Mouse (Mus musculus) 416B (cell line): ENCODE measurements around the gene Nr6a1.

Source experiments
- DNase-seq: peaks from one replicate; pipeline ENCODE4 v3.0.0; 2011; ENCODE audit warnings: low read depth

The Nr6a1 gene

DNA sequence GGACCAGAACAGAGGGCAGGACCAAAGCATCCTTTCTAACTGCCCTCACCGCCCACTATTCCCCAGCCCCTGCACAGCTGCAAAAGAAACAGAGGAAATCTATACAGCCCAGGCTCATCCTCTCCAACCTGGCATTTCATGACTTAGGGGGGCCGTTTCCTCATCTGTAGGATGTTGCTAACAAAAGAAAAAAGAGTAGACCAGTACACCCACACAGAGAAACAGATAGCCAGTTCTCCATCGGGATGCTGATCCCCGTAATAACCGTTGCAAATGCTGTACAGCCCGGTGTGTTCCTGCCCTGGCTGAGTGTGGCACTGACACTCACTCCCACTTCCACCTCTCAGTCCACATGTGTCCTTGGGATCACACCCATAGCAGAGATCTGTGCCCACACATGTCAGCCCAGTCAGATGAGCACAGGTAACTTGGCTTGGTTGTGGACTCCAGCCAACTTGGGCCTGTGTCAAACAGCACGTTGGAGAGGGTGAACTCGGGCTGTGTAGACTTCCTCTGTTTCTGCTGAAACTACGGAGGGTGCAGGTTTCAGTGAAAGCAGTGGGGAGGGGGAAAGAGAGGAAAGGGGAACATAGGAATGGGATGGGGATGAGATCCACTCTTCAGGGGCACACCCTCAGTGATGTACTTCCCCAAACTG, 9.4 kb upstream of the Nr6a1 start:
- no peak for DNase-seq

DNA sequence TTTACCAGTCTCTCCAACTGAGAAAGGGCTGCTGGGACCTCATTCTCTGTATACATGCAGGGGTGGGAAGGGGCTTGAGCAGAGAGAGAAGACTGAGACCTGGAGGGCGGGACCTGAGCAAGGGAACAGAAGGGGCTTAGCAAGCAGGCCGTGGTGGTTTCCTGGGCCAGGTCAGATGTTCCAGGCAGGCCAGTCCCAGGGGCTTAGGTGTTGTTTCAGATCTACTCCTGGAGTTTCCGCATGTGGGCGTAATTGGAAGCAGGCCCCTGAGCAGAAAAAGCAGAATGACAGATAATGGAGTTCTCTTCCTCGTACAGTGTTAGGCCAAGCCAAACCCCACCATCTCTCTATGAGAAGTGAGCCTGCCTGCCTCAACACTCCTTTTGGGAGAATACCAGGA, 7.4 kb upstream of the Nr6a1 start:
- DNase-seq, result no peak

DNA sequence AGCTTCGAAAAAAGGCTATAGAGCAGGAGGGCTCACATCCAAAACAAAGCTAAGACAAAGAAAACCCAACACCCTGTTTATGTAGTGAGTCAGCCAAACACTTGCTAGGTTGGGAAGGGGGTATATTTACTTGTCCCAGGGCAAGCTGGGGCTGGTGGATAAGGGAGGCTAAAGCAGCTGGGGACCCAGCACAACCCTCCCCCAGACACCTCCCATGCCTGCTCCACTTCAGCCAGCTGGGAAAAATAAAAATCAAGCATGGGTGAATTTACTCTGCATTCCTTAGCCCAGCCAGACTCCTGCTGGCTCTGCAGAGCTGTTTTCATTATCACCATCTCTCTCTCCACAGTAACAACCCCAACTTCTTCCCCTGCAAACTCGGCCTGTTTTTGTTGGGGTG, 6.4 kb upstream of the Nr6a1 start:
- DNase-seq, result no peak

DNA sequence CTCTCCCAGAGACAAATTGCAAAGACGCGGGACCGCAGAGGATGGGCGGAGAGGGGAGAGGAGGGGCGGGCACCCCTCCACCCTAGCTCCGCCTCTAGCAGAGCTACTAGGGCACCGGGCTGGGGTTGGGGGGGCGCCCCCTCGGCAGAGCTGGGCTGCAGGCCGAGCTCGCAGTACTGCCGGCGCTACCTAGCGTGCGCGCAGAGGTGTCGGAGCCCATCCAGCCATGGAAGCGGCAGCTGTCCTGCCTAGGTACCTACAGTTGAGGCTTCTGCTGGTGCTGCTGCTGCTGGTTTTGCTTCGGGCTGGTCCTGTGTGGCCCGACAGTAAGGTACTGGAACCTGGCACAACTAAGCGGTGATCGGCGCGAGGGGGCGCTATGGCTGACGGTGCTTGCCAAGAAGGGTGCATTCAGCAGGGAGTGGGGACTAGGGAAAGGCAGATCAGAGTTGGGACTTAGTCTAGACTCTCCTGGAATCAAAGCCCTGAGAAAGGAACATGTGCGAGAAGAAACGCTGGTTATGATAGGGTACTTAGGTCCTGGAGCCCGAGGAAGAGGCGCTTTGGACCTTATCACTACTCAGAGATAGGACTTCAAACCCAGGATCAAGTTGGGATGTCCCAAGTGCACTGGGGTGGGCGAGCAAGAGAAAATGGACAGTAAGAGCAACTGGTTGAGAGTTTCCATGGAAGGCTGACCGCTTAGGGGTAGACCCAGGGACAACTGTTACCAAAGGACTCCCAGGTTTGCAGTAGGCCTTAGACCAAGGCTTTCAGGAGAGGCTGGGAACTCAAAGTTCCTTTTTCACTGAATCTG, 4.6 kb upstream of the Nr6a1 start, which contains the start of gene Olfml2a:
Gene Olfml2a (plus strand): TSS at position 128 of the 817 bp plus-strand sequence.
- no peak for DNase-seq

DNA sequence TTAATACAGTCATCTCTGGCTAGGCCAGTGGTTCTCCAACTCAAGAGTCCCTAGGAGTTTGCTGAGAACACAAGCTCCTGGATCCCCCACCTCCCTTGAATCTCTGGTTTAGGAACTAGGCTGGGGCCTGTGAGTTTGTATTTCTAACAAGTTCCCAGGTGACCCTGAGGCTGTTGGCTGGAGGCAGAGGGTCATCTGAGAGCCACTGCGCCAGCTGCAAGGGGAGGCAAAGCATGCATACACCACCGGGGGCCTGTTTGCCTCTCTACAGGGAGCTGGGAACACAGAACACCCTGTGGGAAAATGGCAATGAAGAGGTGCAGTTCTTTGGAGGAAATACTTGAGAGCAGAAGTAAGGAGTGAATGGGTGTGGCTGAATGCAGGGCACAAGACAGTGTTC, 2.8 kb upstream of the Nr6a1 start:
- DNase-seq, result no peak

DNA sequence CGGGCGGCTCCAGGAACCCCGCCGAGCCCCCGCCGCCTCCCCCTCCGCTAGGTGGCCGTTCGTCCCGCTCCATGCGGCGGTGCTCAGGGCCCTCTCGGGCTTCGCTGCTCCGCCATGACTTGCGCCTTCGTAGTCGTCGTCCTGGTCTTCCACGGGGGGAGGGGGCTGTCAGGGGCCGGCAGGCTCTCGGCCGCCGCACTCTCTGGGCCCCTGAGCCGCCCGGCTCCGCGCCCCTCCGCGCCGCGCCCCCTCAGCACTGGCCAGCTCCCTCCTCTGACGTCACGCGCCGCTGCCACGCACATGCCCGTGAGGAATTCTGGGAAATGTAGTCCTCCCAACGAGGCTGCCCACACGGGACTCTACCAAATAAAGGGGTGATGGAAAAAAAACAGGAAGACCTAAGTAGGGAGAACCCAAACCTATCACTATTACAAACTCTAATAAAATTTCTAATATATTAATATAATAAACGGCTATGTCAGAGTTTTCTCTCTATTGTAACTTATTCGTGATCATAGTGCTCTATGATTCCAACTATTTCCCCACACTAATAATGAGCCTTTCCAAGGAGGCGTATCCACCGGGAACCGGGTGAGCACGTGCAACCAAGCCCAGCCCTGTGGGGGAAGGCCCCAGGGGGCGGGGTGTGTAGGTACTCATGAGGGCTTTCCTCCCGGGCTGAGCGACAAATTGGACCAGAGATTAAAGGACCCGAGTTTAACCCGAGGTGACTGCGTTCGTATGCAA, 1.2 kb downstream of the Nr6a1 start:
- DNase-seq, result peak; percentile 98

DNA sequence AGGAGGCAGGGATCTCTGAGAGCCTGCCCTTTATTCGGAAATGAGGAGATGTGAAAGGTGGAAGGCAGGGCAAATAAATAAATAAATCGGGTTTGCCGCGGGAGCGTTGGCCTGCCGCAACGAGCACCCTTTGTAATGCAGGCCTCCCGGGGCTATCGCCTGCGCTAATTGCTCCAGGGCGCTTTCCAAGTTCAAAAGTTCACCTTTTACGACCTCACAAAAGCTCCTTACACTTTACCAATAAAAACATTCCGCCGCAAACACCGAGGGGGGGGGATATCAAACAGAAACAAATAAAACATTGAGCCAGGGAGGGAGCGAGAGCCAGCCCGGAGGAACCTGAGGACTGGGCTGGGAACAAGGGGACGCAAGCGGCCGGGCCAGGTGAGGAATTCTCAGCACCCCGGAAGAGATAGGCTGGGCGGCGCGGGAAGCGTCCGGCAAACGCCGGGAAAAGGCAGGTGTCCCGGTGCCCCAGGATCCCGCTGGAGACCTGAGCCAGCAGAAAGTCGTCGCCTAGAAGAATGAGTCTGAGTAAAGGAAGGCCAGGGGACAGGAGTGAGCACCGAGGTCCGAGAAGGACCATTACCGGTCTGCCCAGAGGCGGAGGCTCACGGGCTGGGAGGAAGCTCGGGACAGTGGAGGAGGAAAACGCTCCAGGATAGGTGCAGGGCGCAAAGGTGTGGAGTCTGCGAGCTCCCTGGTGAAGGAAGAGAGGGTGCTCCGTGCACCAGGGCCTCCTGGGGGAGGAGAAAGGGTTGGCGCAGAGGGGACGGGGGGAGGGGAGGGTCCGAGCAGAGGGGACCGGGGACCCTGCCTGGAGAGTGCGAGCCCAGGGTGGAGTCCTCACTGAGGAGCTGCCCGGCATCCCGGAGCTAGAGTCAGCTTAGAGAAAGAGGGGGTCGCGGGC, 2.1 kb downstream of the Nr6a1 start:
- DNase-seq, result peak; percentile 21

DNA sequence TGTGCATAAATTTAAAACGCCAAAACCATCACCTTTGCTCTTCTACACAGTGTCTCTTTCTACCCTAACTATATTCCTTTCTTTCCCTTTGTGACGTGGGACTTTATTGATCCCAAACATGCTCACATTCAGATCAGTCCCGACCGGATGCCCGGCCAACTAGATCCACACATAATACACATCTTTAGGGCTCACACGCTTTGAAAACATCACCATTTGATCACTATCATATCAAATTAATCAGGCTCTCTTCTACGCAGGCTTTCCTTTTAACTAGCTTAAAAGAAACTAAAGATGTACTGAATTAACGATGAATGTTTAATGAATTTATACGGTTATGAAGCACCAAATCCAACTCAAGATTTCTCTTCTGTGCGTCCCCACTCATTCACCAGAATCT, 2.9 kb downstream of the Nr6a1 start:
- no peak for DNase-seq

DNA sequence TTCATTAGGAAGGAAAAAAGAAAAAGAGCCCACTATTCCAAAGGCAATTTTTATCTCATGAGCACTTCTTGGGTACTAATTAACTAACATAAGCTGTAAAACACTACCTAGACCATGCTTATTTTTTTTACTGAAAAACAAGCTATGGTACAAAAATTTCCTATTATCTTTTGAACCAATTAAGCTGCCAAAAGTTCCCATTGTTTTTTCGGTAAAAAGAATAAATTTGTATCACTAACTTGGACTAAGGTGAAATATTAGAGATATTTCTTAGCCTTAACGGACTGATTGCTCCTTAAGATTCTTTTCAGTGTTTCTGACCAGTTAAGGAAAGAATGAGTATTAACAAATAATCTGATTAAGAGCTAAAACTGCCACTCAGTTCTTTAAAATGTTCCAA, 3.6 kb downstream of the Nr6a1 start:
- no peak for DNase-seq

DNA sequence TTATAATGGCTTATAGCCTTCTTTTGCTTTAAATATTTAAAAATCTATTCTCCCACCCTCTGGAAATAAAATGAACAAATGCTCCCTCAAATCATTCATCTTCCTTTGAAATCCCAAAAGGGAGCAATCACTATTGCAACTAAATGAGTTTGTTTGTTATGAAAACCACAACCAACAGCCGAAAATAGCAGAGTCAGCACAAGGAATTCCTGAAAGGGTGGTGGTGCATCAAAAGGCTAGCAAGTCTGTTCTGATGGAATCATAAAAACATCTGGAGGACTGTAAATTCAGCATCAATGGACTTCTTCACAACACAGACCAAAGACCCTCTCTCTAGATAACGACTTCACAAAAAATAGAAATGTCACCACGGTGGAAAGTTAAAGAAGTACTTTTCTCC, 4.0 kb downstream of the Nr6a1 start:
- DNase-seq, result no peak

DNA sequence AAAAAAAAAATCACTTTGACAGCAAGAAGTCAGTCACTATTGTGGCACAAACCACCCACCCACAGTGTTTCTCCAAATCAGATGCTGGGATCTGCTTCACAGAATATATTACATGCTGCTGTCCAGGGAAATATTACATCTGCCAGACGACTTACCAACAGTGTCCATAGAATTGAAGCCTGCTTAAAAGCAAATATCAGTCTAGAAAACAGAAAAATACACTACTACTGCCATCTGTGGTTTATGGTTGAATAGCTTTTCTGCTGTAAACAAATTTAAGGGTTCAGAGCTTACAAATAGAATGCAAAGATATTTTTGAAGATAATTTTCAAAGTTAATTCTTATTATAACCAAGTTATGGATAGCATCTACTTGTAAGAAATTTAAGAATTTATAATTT, 6.1 kb downstream of the Nr6a1 start:
- peak; percentile 35 for DNase-seq

DNA sequence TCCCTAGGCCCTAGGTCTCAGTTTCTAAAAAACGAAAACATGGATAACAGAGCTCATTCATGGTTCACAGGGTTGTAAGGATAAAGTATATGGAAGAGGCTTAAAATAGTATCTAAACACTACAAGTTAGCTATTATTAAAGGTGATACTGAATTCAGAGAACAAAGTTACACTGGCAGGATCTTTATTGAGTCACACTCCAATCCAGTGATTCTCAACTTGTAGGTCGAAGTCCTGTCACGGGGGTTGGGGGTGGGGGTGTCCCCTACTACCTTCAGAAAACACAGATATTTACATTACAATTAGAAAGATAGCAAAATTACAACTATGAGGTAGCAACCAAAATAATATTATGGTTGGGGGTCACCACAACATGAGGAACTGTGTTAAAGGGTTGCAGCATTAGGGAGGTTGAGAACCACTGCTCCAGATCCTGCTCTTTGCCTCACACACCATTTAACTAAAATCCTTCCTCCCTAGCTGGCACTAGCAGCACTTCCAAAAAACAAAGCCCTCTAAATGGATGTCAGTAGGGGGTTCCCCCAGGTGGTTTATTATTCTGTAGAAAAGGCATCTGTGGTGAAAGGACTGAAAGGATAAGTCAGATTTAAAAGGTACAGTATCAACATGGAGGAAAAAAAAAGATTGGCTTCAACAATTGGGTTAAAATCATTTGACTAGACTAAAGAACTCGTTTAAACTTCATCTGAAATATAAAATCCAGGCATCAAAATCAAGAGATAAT, 10.4 kb downstream of the Nr6a1 start:
- no peak for DNase-seq

DNA sequence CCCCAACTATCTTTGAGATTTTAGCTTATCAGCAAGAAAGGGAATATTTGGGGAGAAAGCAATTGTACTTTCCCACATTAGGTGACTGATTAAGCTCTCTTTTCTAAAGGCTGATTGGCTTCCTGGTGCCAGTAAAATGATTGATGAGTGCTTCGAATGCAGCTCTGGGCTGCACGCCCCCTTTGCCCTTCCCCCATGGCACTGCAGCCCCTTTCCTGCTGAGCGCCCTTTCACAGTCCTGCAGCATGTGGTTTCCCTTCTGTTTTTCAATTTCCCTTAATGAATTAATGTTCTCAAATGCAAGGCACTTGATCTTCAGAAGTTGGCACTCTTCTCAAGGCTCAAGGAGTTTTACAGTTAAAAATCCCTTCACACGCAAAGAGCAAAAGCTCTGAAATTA, 12.5 kb downstream of the Nr6a1 start:
- DNase-seq, result no peak

DNA sequence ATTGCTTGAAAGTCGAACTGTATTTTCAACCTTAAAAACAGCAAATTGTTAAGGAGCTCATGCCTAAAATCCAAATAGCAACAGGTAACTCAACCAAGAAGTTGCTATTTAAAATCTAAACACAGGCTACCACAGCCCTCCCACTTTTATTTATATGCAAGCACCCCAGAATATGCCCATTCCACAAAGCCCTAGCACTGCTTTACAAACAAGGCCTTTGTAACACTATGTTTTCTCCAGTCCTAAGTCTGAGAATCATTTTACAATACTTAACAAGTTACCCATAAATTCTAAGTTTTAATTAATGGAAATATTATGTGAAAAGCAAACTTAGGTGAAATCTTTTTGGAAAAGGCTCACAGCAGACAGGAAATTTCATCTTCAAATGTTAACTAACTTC, 13.0 kb downstream of the Nr6a1 start:
- no peak for DNase-seq

DNA sequence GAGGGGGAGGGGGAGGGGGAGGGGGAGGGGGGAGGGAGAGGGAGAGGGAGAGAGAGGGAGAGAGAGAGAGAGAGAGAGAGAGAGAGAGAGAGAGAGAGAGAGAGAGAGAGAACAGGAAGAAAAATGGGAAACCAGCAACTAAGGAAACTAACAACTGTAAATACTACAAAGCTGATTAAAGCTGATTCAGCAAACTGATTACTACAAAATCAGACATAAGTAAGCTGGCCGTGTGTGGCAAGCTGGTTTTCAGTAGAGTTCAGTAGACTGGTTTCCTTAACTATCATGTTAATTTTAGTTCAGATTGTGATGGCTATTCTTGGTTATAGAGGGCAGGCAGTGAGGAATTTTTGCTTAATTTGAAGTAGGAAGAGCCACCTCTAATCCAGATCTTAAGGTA, 18.9 kb downstream of the Nr6a1 start:
- DNase-seq, result peak; percentile 17

DNA sequence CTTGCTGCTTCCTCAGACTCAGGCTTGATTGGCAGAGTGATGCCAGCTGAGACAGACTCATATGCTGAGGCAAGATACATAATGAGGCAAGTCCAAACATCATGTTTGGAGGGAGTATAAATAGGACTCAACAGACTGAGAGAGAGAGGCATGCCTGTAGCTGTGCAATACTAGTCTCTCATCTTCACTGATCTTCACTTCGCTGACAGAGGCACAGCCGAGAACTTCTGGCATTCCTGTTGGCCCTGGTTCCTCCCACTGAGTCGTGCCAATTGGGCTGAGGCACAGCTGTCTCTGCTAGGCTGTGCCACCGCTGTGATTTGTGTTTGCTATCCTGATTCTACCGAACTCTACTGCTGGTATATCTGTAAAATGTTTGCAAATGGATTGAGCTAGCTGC, 21.4 kb downstream of the Nr6a1 start:
- no peak for DNase-seq

DNA sequence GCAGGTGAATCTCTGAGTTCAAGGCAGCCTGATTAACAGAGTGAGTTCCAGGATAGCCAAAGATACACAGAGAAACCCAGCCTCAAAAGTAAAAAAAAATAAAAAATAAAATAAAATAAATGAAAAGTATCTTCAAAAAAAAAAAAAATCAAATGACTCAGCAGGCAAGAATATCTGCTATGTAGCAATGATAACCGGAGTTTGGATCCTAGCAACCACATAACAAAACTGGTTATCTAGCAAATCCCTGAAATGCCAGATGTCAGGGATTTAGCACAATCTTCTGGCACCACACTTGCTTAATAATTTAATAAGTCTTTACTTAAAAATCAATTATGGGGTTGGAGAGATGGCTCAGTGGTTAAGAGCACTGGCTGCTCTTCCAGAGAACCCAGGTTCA, 23.2 kb downstream of the Nr6a1 start:
- DNase-seq, result no peak

DNA sequence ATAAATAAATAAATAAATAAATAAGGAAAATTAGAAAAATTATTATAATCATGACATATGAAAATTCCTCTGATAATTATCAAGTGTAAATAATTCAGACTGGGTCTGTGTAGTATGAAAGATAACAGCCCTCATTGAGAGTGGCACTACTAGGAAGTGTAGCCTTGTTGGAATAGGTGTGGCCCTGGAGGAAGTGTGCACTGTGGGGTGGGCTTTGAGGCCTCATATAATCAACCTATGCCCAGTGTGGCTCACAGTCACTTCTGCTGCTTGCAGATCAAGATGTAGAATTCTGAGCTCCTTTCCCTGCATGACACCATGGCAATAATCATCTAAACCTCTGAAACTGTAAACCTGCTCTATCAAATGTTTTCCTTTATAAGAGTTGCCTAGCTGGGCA, 24.6 kb downstream of the Nr6a1 start:
- DNase-seq, result no peak

DNA sequence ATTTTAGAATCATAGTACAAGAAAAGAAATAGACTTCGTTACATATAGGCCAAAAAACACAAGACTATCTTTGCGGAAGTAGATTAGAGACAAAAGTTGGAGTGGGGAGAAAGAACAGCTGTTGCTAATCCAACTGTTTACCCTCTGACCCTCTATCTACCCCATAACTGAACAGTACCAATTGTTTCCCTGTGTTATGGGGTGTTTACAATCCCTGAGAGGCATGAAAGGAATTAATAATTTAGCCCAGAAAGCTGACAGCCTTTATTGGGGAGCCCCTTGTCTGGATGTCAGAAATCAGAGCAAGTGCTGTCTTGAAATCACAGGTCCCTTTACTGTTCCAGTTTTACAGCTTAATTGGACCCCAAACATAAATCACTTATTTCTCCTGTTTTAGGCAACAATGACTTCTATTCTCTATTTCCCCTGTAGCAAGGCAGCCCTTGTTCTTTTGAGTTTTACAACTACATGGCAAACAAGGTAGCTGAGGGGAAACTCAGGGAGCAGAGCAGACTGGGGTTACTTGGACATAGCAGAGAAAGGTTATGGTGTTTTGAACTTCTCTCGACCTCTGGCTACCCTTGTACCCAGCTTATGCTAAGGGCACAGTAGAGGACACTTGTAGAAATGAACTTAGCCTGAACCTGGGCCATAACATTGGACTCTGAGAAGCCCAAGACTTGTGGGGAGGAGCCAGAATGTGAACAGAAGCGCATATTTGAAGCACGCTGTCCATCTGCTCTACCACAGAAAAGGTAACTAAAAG, 46.4 kb downstream of the Nr6a1 start:
- no peak for DNase-seq

DNA sequence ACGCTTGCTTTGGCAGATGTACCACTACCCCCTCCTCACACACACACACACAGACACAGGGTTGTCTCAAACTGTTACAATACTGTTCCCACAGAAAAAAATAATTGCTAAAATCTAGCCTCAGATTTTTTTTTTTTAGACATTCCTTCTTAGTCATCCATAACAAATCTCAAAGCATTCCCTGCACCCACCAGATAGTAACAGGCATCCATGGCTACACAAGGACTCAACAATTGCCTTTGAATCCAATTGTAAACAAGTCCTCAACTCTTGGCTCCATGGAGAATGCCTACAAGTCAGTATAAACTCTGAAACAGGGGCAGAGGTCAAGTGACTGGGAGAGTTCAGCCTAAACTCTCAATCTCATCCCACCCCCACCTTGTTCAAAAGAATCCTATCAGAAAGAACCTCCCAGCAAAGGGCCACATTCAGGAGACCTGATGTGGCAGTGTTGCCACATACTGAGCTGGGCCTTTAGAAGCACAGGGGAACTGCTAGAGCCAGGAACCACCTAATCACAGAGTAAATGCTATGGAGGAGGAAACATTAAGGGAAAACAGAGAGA, 52.9 kb downstream of the Nr6a1 start:
- no peak for DNase-seq
